In genomic region chr11:75053020-75053419, GRCm38 (mm10) we compare ENCODE assay signal across 10 mouse cellular contexts.
A peak's percentile ranks its signal among the peaks of the same experiment; 100 is the strongest.
DNase-seq lines count a peak whose midpoint lies in the region; ATAC-seq and TF ChIP-seq lines count a peak whose summit lies in the region.
"Had no signal": no experiment of that assay in that cellular context is flagged by ENCODE, and none has a peak within 500 bp of the region (broad histone marks: within the 10 kb centered on the region; RNA-seq: fewer than 3 reads in every experiment).

No protein-coding gene starts in this region.

- WGBS in lung, embryonic 14.5 days: 52% methylated on average over 2 of the region's 2 CpGs
- WGBS in heart, postnatal 0 days: 49% methylated on average over 2 of the region's 2 CpGs

- peak overlapping the region; percentile 96 for H3K27ac ChIP-seq in lung, embryonic 14.5 days (ENCODE audit: low read depth)
- peak overlapping the region; percentile 73 for H3K27ac ChIP-seq in heart, postnatal 0 days (ENCODE audit: low read depth)

- no peaks in the 10 kb centered on the region for H3K9me3 ChIP-seq in lung, embryonic 14.5 days (ENCODE audit: low read depth, low read length)
- no peaks in the 10 kb centered on the region for H3K9me3 ChIP-seq in heart, postnatal 0 days (replicated peaks; ENCODE audit: control insufficient read depth, low read length)
- H3K9me3 ChIP-seq: hindbrain, embryonic 12.5 days had no signal

- H3K4me2 ChIP-seq in lung, embryonic 14.5 days: 0 out of 2 replicates have a peak overlapping the region, but pooled peaks have one; percentile 5
- no peak overlapping the region for H3K4me2 ChIP-seq in heart, postnatal 0 days (ENCODE audit: low read depth, low read length)
- H3K4me2 ChIP-seq: hindbrain, embryonic 12.5 days had no signal

- H3K9ac ChIP-seq in lung, embryonic 14.5 days: no peak overlapping the region
- H3K9ac ChIP-seq in heart, postnatal 0 days (replicated peaks; ENCODE audit: low read depth, low read length): 0 out of 2 replicates have a peak overlapping the region, but pooled peaks have one; percentile 20
- H3K9ac ChIP-seq: hindbrain, embryonic 12.5 days had no signal

- H3K36me3 ChIP-seq in lung, embryonic 14.5 days (ENCODE audit: insufficient read depth): peaks cover 5% of the 10 kb centered on the region; the same call in 1 of the 2 replicates
- H3K36me3 ChIP-seq in heart, postnatal 0 days (replicated peaks; ENCODE audit: control insufficient read depth, insufficient read depth, low read length): no peaks in the 10 kb centered on the region; the same call in 1 of the 2 replicates

- TF ChIP-seq EP300 in heart, postnatal 0 days (IDR thresholded peaks at IDR 0.05; ENCODE audit: low read depth): no peak

- H3K4me1 ChIP-seq in lung, embryonic 14.5 days (ENCODE audit: insufficient read depth): peaks cover 55% of the 10 kb centered on the region
- peaks cover 37% of the 10 kb centered on the region for H3K4me1 ChIP-seq in heart, postnatal 0 days (ENCODE audit: control insufficient read depth, insufficient read depth)

- peak; percentile 60; the same call in 1 of the 2 replicates for ATAC-seq in frontal cortex, adult (ENCODE audit: low TSS enrichment)
- no peak for ATAC-seq in lung, embryonic 14.5 days (ENCODE audit: insufficient read depth)
- ATAC-seq in heart, postnatal 0 days (ENCODE audit: insufficient read depth, low read depth): no peak

- H3K27me3 ChIP-seq in lung, embryonic 14.5 days (ENCODE audit: insufficient read depth, low read length): no peaks in the 10 kb centered on the region
- H3K27me3 ChIP-seq in heart, postnatal 0 days (ENCODE audit: control insufficient read depth, insufficient read depth, low read length): no peaks in the 10 kb centered on the region
- H3K27me3 ChIP-seq: hindbrain, embryonic 12.5 days had no signal

- H3K4me3 ChIP-seq in lung, embryonic 14.5 days (ENCODE audit: low read depth, low read length): no peak overlapping the region
- H3K4me3 ChIP-seq in heart, postnatal 0 days (ENCODE audit: low read depth, low read length): no peak overlapping the region
- H3K4me3 ChIP-seq: hindbrain, embryonic 12.5 days had no signal

- no peak for DNase-seq in frontal cortex, postnatal 14 days (ENCODE audit: low spot score in 2 of 2)
- no peak for DNase-seq in lung, embryonic 14.5 days
- DNase-seq in lung, postnatal 25 days (ENCODE audit: low spot score): no peak
- peak; percentile 28 for DNase-seq in heart, postnatal 0 days (ENCODE audit: low spot score)
- DNase-seq in skeletal muscle tissue, adult 2 months (ENCODE audit: low read depth, low spot score): peak; percentile 34
- DNase-seq in natural killer cell, adult 2 months (ENCODE audit: low spot score in 2 of 2): no peak
- DNase-seq in ovary, postnatal 10 days (ENCODE audit: low spot score): no peak
- DNase-seq: cerebellum, adult 11-12 months had no signal

- TF ChIP-seq CTCF in lung, embryonic 14.5 days (IDR thresholded peaks at IDR 0.05; ENCODE audit: low read depth): no peak
- TF ChIP-seq CTCF in heart, postnatal 0 days (IDR thresholded peaks at IDR 0.05; ENCODE audit: low read depth): no peak

Comparison
In these comparisons a context has a peak if more than half of its experiments do, and no peak if none do; other contexts are left out.
1. DNase-seq: peak in heart, postnatal 0 days (single experiment) and skeletal muscle tissue, adult 2 months (single experiment); none in frontal cortex, postnatal 14 days (0 of 2), lung, embryonic 14.5 days (single experiment), lung, postnatal 25 days (single experiment), natural killer cell, adult 2 months (0 of 2) and ovary, postnatal 10 days (single experiment).